Mouse (Mus musculus) telencephalon, adult 2 months (tissue): ENCODE measurements around the gene Gabrr3.

Experiments
- DNase-seq: peaks from one replicate; pipeline ENCODE4 v3.0.0-alpha.2; 2011; ENCODE audit warnings: low read depth, low spot score

Gene Gabrr3

DNA sequence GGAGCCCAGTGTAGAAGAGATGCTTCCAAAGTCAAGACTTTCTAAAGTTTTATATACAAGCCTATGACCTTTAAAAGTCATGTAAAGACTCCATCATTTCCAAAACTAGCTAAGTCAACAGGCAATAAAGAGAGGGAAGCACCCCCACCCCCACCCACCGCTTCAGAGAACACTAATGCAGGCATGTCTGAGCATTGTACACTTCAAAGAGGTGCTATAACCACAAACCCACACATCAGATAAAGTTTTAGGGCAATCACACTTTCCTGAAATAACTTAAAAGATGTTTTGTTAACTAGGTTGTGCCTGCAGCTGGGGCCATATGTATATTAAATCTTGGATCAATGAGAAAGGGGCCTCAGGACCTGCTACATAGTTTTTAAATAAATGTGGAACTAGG lies 62.7 kb downstream of the Gabrr3 start:
- no peak for DNase-seq

GRCm38 (mm10) chr16:59471637-59472278 lies 64.6 kb downstream of the Gabrr3 start, which contains the start of gene Riox2:
Gene Riox2 (plus strand): TSS chr16:59471775.
- DNase-seq = peak; percentile 23

DNA sequence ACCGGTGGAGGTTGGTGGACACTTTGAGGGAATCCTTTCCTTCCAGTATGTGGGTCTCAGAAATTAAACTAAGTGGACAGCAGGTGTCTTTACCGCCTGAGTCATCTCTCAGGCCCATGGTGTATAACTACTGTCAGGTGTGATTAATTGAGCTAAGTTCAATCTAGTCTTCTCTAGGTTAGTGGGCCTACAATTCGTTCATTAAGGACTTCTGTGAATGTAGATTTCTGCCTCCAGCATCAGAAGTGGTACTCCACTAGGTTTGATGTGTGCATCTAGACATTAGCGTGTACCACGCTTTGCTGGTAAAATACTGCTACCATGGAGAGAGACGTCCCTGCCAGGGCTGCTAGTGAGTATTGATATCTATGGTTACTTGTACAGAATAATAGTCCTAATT lies 65.4 kb downstream of the Gabrr3 start:
- DNase-seq = no peak

DNA sequence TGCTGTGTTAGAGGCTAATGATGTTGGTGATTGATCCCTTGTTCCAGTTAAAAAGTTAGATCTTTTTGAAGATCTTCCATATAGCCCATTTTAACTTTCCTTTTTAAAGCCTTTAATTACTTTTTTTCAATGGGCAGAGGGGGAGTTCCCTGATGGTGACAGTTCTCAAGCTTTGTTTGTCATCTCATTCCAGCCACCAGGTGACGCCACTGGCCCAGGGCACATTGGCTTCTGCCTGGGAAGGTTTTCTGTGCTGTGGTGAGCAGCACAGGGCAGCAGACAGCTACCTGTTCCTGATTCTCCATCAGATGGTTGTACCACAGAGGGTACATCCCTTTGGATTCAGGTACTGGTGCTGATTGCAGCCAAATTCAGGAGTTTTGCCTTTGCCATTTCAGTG lies 67.7 kb downstream of the Gabrr3 start:
- DNase-seq = no peak

DNA sequence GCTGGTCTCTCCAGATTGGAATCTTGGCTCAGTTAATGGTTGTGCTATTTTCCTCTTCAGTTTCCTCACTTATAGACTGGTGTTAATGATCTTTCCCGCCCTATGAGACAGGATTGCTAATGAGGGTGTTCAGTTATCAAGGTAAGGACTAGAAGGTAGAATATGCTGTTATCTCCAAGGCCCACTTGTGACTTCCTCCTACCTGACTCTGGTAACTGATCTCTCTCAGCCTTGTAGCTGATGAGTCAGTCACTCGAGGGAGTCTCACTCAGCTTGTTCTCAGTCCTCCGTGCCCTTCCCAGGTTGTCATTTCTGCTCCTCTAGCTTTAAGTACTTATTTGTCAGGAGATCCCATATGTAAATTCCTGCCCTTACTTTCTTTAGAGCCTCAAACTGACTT lies 70.8 kb downstream of the Gabrr3 start:
- DNase-seq = no peak

GRCm38 (mm10) chr16:59487239-59487638 lies 80.1 kb downstream of the Gabrr3 start:
- DNase-seq = no peak

- no peak for DNase-seq
Measured at GRCm38 (mm10) chr16:59487975-59488548, 80.9 kb downstream of the Gabrr3 start.

DNA sequence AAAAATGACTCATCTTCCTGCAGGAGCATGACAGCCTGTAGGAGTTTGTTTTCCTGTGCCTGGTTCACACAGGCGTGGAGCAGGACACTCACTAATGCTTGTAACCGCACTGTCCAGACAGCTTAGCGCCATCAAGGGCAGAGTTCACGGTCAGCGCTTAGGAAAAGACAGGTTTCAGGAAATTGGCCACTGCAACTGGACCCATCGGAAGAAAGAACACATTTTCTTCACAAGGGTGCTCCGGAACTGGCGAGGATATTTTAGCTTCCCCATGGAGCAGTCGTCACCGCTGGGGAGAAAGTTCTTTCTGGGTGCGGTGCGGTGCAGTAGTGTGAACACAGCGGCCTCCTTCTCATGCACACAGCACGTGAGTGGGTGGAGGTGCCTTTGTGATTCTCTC lies 86.1 kb downstream of the Gabrr3 start:
- no peak for DNase-seq

GRCm38 (mm10) chr16:59497947-59498346 lies 90.8 kb downstream of the Gabrr3 start:
- no peak for DNase-seq

GRCm38 (mm10) chr16:59499180-59499579 lies 92.0 kb downstream of the Gabrr3 start:
- no peak for DNase-seq

- DNase-seq = no peak
Measured at GRCm38 (mm10) chr16:59509830-59510229, 102.7 kb downstream of the Gabrr3 start.
